Mouse (Mus musculus): ENCODE data around the gene Ppm1l.

- no peak for TF ChIP-seq CTCF (IDR thresholded peaks at IDR 0.05; ENCODE audit: low read depth)
- no peak for TF ChIP-seq EP300 (optimal IDR thresholded peaks at IDR 0.05)
These were observed 32.2 kb downstream of the Ppm1l start for GRCm38 (mm10) chr3:69348921-69349237.

All from stomach, postnatal 0 days (tissue).